ENCODE assay signal across 7 mouse cellular contexts in the genomic region with DNA sequence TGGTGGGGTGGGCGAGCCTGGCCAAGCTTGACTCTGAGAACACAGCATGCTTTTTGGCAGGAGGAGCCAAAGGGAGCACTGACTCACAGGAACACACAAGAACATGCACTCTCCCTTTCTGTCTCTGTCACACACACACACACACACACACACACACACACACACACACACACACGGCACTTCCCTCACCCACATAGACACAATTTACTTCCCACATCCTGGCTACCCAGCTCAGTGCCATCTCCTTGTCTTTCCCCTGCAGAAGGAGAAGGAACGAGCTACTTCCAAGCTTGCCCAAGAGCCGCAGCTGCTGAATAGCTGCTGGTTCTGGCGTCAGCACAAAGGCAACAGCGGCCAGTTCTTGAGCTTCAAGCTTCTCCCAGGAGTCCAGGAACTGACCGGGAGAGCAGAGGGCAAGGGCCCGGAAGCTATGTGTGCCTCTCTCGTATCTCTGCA.
DNase-seq lines count a peak whose midpoint lies in the region; ATAC-seq and TF ChIP-seq lines count a peak whose summit lies in the region.

No protein-coding gene starts in this region.

- H3K36me3 ChIP-seq in liver, embryonic 13.5 days, result no peaks in the 10 kb centered on the region
- no peaks in the 10 kb centered on the region for H3K36me3 ChIP-seq in liver, embryonic 11.5 days (ENCODE audit: control insufficient read depth, insufficient read depth, low read length)
- no peaks in the 10 kb centered on the region for H3K36me3 ChIP-seq in lung, postnatal 0 days (ENCODE audit: insufficient read depth, low read length)

- TF ChIP-seq CTCF in lung, postnatal 0 days (IDR thresholded peaks at IDR 0.05), result no peak

- H3K9me3 ChIP-seq in liver, embryonic 13.5 days (replicated peaks), result no peaks in the 10 kb centered on the region
- no peaks in the 10 kb centered on the region for H3K9me3 ChIP-seq in liver, embryonic 11.5 days (ENCODE audit: control insufficient read depth, low read length)
- H3K9me3 ChIP-seq in lung, postnatal 0 days (ENCODE audit: low read length), result no peaks in the 10 kb centered on the region

- H3K9ac ChIP-seq in liver, embryonic 13.5 days, result no peak overlapping the region
- no peak overlapping the region for H3K9ac ChIP-seq in liver, embryonic 11.5 days (ENCODE audit: low read depth, low read length)
- H3K9ac ChIP-seq in lung, postnatal 0 days (replicated peaks; ENCODE audit: low read depth), result no peak overlapping the region

- H3K4me2 ChIP-seq in liver, embryonic 13.5 days, result no peak overlapping the region
- no peak overlapping the region for H3K4me2 ChIP-seq in liver, embryonic 11.5 days
- H3K4me2 ChIP-seq in lung, postnatal 0 days (replicated peaks; ENCODE audit: low read depth, low read length), result no peak overlapping the region

- peaks cover 47% of the 10 kb centered on the region for H3K4me1 ChIP-seq in liver, embryonic 13.5 days (replicated peaks)
- H3K4me1 ChIP-seq in liver, embryonic 11.5 days (replicated peaks; ENCODE audit: control insufficient read depth, insufficient read depth, low read length), result peaks cover 26% of the 10 kb centered on the region
- no peaks in the 10 kb centered on the region for H3K4me1 ChIP-seq in lung, postnatal 0 days (ENCODE audit: insufficient read depth, low read depth, low read length)

- DNase-seq in liver, embryonic 13.5 days, result no peak
- DNase-seq in liver, embryonic 11.5 days (ENCODE audit: low spot score), result no peak
- peak; percentile 50 for DNase-seq in gastrocnemius, postnatal 10 days
- DNase-seq in heart, postnatal 4 days, result peak; percentile 59
- DNase-seq in lung, postnatal 0 days (ENCODE audit: low spot score), result peak; percentile 75
- no peak for DNase-seq in retina, embryonic 14.5 days (ENCODE audit: low spot score)
- DNase-seq in B cell, adult 2 months, result no peak

- H3K4me3 ChIP-seq in liver, embryonic 13.5 days (replicated peaks), result no peak overlapping the region
- H3K4me3 ChIP-seq in liver, embryonic 11.5 days (ENCODE audit: low read depth, low read length), result no peak overlapping the region
- H3K4me3 ChIP-seq in lung, postnatal 0 days (ENCODE audit: low read depth, low read length), result no peak overlapping the region

- ATAC-seq in liver, embryonic 13.5 days (ENCODE audit: low read depth), result no peak
- no peak for ATAC-seq in liver, embryonic 11.5 days (replicated peaks; ENCODE audit: low FRiP score)
- ATAC-seq in lung, postnatal 0 days, result peak; percentile 29

- peak overlapping the region; percentile 40; the same call in 1 of the 2 replicates for H3K27ac ChIP-seq in liver, embryonic 13.5 days
- no peak overlapping the region for H3K27ac ChIP-seq in liver, embryonic 11.5 days (ENCODE audit: low read depth, low read length)
- H3K27ac ChIP-seq in lung, postnatal 0 days (ENCODE audit: low read length), result 0 out of 2 replicates have a peak overlapping the region, but pooled peaks have one; percentile 1

- H3K27me3 ChIP-seq in liver, embryonic 13.5 days, result no peaks in the 10 kb centered on the region
- H3K27me3 ChIP-seq in liver, embryonic 11.5 days (replicated peaks; ENCODE audit: control insufficient read depth, insufficient read depth, low read length), result no peaks in the 10 kb centered on the region
- H3K27me3 ChIP-seq in lung, postnatal 0 days (replicated peaks; ENCODE audit: insufficient read depth, low read length), result no peaks in the 10 kb centered on the region

- WGBS in liver, embryonic 13.5 days (ENCODE audit: insufficient replicate concordance), result 55% methylated on average over 9 of the region's 9 CpGs
- 52% methylated on average over 9 of the region's 9 CpGs for WGBS in liver, embryonic 11.5 days
- 33% methylated on average over 9 of the region's 9 CpGs for WGBS in lung, postnatal 0 days

- no peak for TF ChIP-seq EP300 in lung, postnatal 0 days (IDR thresholded peaks at IDR 0.05)

Comparison
In these comparisons a context has a peak if more than half of its experiments do, and no peak if none do; other contexts are left out.
1. DNase-seq: peak in gastrocnemius, postnatal 10 days (single experiment), heart, postnatal 4 days (single experiment) and lung, postnatal 0 days (single experiment); none in liver, embryonic 13.5 days (single experiment), liver, embryonic 11.5 days (single experiment), retina, embryonic 14.5 days (single experiment) and B cell, adult 2 months (0 of 2).